ENCODE assay signal across 13 mouse cellular contexts in genomic region chr13:84023637-84024036, GRCm38 (mm10).
DNase-seq lines count a peak whose midpoint lies in the region; ATAC-seq and TF ChIP-seq lines count a peak whose summit lies in the region.
"Had no signal": no experiment of that assay in that cellular context is flagged by ENCODE, and none has a peak within 500 bp of the region (broad histone marks: within the 10 kb centered on the region; RNA-seq: fewer than 3 reads in every experiment).

No protein-coding gene starts in this region.

- no peaks in the 10 kb centered on the region for H3K36me3 ChIP-seq in hindbrain, embryonic 10.5 days
- H3K36me3 ChIP-seq in hindbrain, embryonic 13.5 days = no peaks in the 10 kb centered on the region
- no peaks in the 10 kb centered on the region for H3K36me3 ChIP-seq in embryonic facial prominence, embryonic 14.5 days (ENCODE audit: control insufficient read depth, insufficient read depth, low read length)
- H3K36me3 ChIP-seq in thymus, adult 2 months (ENCODE audit: control insufficient read depth, insufficient read depth, low read length) = no peaks in the 10 kb centered on the region
- H3K36me3 ChIP-seq: heart, embryonic 13.5 days; liver, embryonic 15.5 days; midbrain, embryonic 15.5 days had no signal

- no peaks in the 10 kb centered on the region for H3K9me3 ChIP-seq in hindbrain, embryonic 10.5 days
- H3K9me3 ChIP-seq in hindbrain, embryonic 13.5 days = no peaks in the 10 kb centered on the region
- H3K9me3 ChIP-seq in embryonic facial prominence, embryonic 14.5 days (ENCODE audit: control insufficient read depth, low read length) = no peaks in the 10 kb centered on the region
- H3K9me3 ChIP-seq: heart, embryonic 13.5 days; liver, embryonic 15.5 days; midbrain, embryonic 15.5 days had no signal

- no peak for TF ChIP-seq POLR2A in thymus, adult 2 months (IDR thresholded peaks at IDR 0.05; ENCODE audit: control insufficient read depth, extremely low read depth, insufficient read depth, low read length, poor library complexity)

- H3K4me2 ChIP-seq in hindbrain, embryonic 13.5 days = no peak overlapping the region
- no peak overlapping the region for H3K4me2 ChIP-seq in embryonic facial prominence, embryonic 14.5 days (ENCODE audit: low read depth, low read length)
- H3K4me2 ChIP-seq: heart, embryonic 13.5 days; liver, embryonic 15.5 days; midbrain, embryonic 15.5 days had no signal

- H3K27me3 ChIP-seq in hindbrain, embryonic 10.5 days (ENCODE audit: insufficient read depth, poor library complexity, severe bottlenecking) = no peaks in the 10 kb centered on the region
- no peaks in the 10 kb centered on the region for H3K27me3 ChIP-seq in hindbrain, embryonic 13.5 days
- H3K27me3 ChIP-seq in embryonic facial prominence, embryonic 14.5 days (replicated peaks; ENCODE audit: control insufficient read depth, insufficient read depth, low read length) = no peaks in the 10 kb centered on the region
- no peaks in the 10 kb centered on the region for H3K27me3 ChIP-seq in thymus, adult 2 months (ENCODE audit: control insufficient read depth, insufficient read depth, low read length)
- H3K27me3 ChIP-seq: heart, embryonic 13.5 days; liver, embryonic 15.5 days; midbrain, embryonic 15.5 days had no signal

- no peak for TF ChIP-seq CTCF in thymus, adult 2 months (IDR thresholded peaks at IDR 0.05; ENCODE audit: borderline replicate concordance, control insufficient read depth, extremely low read depth, insufficient read depth, low read length, poor library complexity)

- WGBS in hindbrain, embryonic 10.5 days = 58% methylated on average over 5 of the region's 5 CpGs
- 55% methylated on average over 5 of the region's 5 CpGs for WGBS in hindbrain, embryonic 13.5 days
- WGBS in embryonic facial prominence, embryonic 14.5 days = 36% methylated on average over 5 of the region's 5 CpGs
- 92% methylated on average over 5 of the region's 5 CpGs for WGBS in thymus, adult 2 months

- no peak for ATAC-seq in hindbrain, embryonic 13.5 days (ENCODE audit: low FRiP score)
- no peak for ATAC-seq in embryonic facial prominence, embryonic 14.5 days (ENCODE audit: low read depth)
- ATAC-seq in monocyte, adult 5-6 weeks (replicated peaks; ENCODE audit: insufficient number of reproducible peaks, low FRiP score, low TSS enrichment, poor library complexity, severe bottlenecking) = no peak
- no peak for ATAC-seq in megakaryocyte-erythroid progenitor cell, adult 5-6 weeks (replicated peaks; ENCODE audit: low FRiP score, low TSS enrichment, poor library complexity, severe bottlenecking)
- ATAC-seq: midbrain, embryonic 15.5 days had no signal

- H3K27ac ChIP-seq in hindbrain, embryonic 10.5 days = no peak overlapping the region
- H3K27ac ChIP-seq in hindbrain, embryonic 13.5 days = no peak overlapping the region
- H3K27ac ChIP-seq in embryonic facial prominence, embryonic 14.5 days (replicated peaks; ENCODE audit: low read depth, low read length) = no peak overlapping the region
- H3K27ac ChIP-seq in thymus, adult 2 months (ENCODE audit: control insufficient read depth, insufficient read depth, low read length) = no peak overlapping the region
- H3K27ac ChIP-seq: heart, embryonic 13.5 days; liver, embryonic 15.5 days; midbrain, embryonic 15.5 days had no signal

- H3K4me1 ChIP-seq in hindbrain, embryonic 10.5 days (replicated peaks) = peaks cover 13% of the 10 kb centered on the region
- H3K4me1 ChIP-seq in hindbrain, embryonic 13.5 days (replicated peaks) = 0 out of 2 replicates have a peak, but pooled peaks cover 3% of the 10 kb centered on the region
- no peaks in the 10 kb centered on the region for H3K4me1 ChIP-seq in embryonic facial prominence, embryonic 14.5 days (ENCODE audit: control insufficient read depth, insufficient read depth, low read length)
- H3K4me1 ChIP-seq in thymus, adult 2 months (replicated peaks; ENCODE audit: control insufficient read depth, insufficient read depth, low read length) = no peaks in the 10 kb centered on the region
- H3K4me1 ChIP-seq: heart, embryonic 13.5 days; liver, embryonic 15.5 days; midbrain, embryonic 15.5 days had no signal

- peak; percentile 20 for DNase-seq in hindbrain, embryonic 10.5 days (ENCODE audit: low spot score)
- peak; percentile 26 for DNase-seq in 3T3-L1 (ENCODE audit: low read depth, low spot score)
- peak; percentile 37 for DNase-seq in embryonic facial prominence, embryonic 14.5 days (ENCODE audit: low spot score)
- peak; percentile 6 for DNase-seq in kidney, postnatal 10 days
- no peak for DNase-seq in thymus, adult 2 months
- DNase-seq: B cell, adult 2 months; cerebellum, adult 18-20 months had no signal

- H3K9ac ChIP-seq in hindbrain, embryonic 13.5 days = no peak overlapping the region
- no peak overlapping the region for H3K9ac ChIP-seq in embryonic facial prominence, embryonic 14.5 days (ENCODE audit: low read depth, low read length)
- H3K9ac ChIP-seq: heart, embryonic 13.5 days; liver, embryonic 15.5 days; midbrain, embryonic 15.5 days had no signal

- H3K4me3 ChIP-seq in hindbrain, embryonic 10.5 days = no peak overlapping the region
- H3K4me3 ChIP-seq in hindbrain, embryonic 13.5 days = no peak overlapping the region
- no peak overlapping the region for H3K4me3 ChIP-seq in embryonic facial prominence, embryonic 14.5 days (ENCODE audit: low read depth, low read length)
- H3K4me3 ChIP-seq in thymus, adult 2 months (ENCODE audit: control insufficient read depth, insufficient read depth, low read length) = no peak overlapping the region
- H3K4me3 ChIP-seq: heart, embryonic 13.5 days; liver, embryonic 15.5 days; midbrain, embryonic 15.5 days had no signal
